Mouse (Mus musculus): ENCODE data around the gene 1700080O16Rik.

1700080O16Rik gene

GRCm38 (mm10) chrX:51972672-51973071 lies at the start of gene 1700080O16Rik:
Gene 1700080O16Rik (minus strand): TSS chrX:51972772.
- in situ Hi-C loops (cut with MboI, MseI) = no loop called here

- in situ Hi-C loops (cut with MboI, MseI) = no loop called here
Measured at GRCm38 (mm10) chrX:52017660-52018059, 45.1 kb upstream of the 1700080O16Rik start.

GRCm38 (mm10) chrX:52000072-52000471 lies 27.5 kb upstream of the 1700080O16Rik start:
- in situ Hi-C loops (cut with MboI, MseI) = no loop called here

GRCm38 (mm10) chrX:51999426-51999825 lies 26.9 kb upstream of the 1700080O16Rik start:
- in situ Hi-C loops (cut with MboI, MseI) = no loop called here

- in situ Hi-C loops (cut with MboI, MseI) = no loop called here
Measured at GRCm38 (mm10) chrX:51976361-51976760, 3.8 kb upstream of the 1700080O16Rik start.

- in situ Hi-C loops (cut with MboI, MseI) = no loop called here
Measured at GRCm38 (mm10) chrX:51974618-51975017, 2.0 kb upstream of the 1700080O16Rik start.

GRCm38 (mm10) chrX:51948071-51948470 lies 24.5 kb downstream of the 1700080O16Rik start:
- in situ Hi-C loops (cut with MboI, MseI) = no loop called here

- in situ Hi-C loops (cut with MboI, MseI) = no loop called here
Measured at GRCm38 (mm10) chrX:51938076-51938475, 34.5 kb downstream of the 1700080O16Rik start.

GRCm38 (mm10) chrX:51919091-51919490 lies 53.5 kb downstream of the 1700080O16Rik start:
- in situ Hi-C loops (cut with MboI, MseI) = no loop called here
